In the genomic region with DNA sequence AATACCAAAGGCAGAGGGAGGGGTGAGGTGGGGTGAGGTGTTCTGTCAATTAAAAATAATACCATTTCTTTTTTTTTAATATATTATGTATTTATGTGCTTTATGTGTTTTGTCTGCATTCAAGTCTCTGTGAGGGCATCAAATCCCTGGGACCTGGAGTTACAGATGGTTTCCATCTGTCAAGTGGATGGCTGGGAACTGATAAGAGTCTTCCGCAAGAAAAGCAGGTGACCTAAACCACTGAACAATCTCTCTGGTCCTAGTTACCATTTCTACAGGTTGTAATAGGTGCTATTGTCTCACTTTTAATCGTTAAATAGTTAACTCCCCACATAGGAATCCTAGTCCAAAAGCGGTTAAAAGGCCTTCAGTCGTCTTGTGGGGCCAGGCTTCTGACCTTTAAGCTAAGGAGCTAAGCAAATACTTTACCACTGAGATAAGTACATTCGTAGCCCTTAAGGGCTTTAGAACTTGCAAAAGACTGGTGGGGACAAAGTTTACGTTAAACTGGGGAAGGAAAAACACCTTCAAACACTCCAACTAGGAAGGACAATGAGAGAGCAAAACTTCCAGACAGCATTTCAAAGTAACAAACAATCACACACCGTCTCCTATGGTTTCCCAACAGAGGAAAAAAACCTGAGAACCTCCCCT, we compare ENCODE assay signal across 9 mouse cellular contexts. TPM values are rescaled to one million over a fixed set of nuclear protein-coding genes. Genes with fewer than 3 reads are reported as not detected.
DNase-seq lines count a peak whose midpoint lies in the region; ATAC-seq and TF ChIP-seq lines count a peak whose summit lies in the region.
"Had no signal": no experiment of that assay in that cellular context is flagged by ENCODE, and none has a peak within 500 bp of the region (broad histone marks: within the 10 kb centered on the region; RNA-seq: fewer than 3 reads in every experiment).

No protein-coding gene starts in this region.

- H3K4me2 ChIP-seq in lung, embryonic 14.5 days: peak overlapping the region; percentile 73

- no peaks in the 10 kb centered on the region for H3K79me2 ChIP-seq in heart, adult 2 months (replicated peaks; ENCODE audit: control insufficient read depth, insufficient read depth, low read length)

- no peak for TF ChIP-seq EP300 in heart, adult 2 months (IDR thresholded peaks at IDR 0.05; ENCODE audit: insufficient read depth, low read depth, low read length)

- TF ChIP-seq CTCF in heart, adult 2 months (IDR thresholded peaks at IDR 0.05): no peak
- no peak for TF ChIP-seq CTCF in bone marrow, adult 2 months (IDR thresholded peaks at IDR 0.05; ENCODE audit: control insufficient read depth, insufficient read depth, low read length)
- no peak for TF ChIP-seq CTCF in lung, embryonic 14.5 days (IDR thresholded peaks at IDR 0.05; ENCODE audit: low read depth)

- WGBS in heart, adult 2 months: 15% methylated on average over 7 of the region's 7 CpGs
- 36% methylated on average over 7 of the region's 7 CpGs for WGBS in bone marrow, adult 2 months
- WGBS in hindbrain, embryonic 10.5 days: 36% methylated on average over 7 of the region's 7 CpGs
- WGBS in lung, embryonic 14.5 days: 10% methylated on average over 7 of the region's 7 CpGs

- no peak for TF ChIP-seq POLR2A in heart, adult 2 months (IDR thresholded peaks at IDR 0.05; ENCODE audit: insufficient read depth, low read depth, low read length)
- no peak for TF ChIP-seq POLR2A in bone marrow, adult 2 months (IDR thresholded peaks at IDR 0.05; ENCODE audit: borderline replicate concordance, control insufficient read depth, low read depth, low read length)

- intact Hi-C loops in heart, adult 2 months (cut with DNase I): loop anchor here (5.0 kb wide), 1 partner anchor 1035 kb away; a partner anchor contains a TSS
- intact Hi-C loops in heart, postnatal 36 days (cut with DNase I): loop anchor here (5.0 kb wide), 1 partner anchor 1035 kb away; a partner anchor contains a TSS

- no peak for DNase-seq in heart, adult 2 months
- no peak for DNase-seq in heart, postnatal 36 days
- DNase-seq in hindbrain, embryonic 10.5 days (ENCODE audit: low spot score): no peak
- DNase-seq in lung, embryonic 14.5 days: peak; percentile 31
- DNase-seq in right cerebral cortex, postnatal 10 days (ENCODE audit: low spot score in 2 of 2): no peak
- no peak for DNase-seq in cerebellum, postnatal 14 days

- H3K9me3 ChIP-seq in hindbrain, embryonic 10.5 days: no peaks in the 10 kb centered on the region
- H3K9me3 ChIP-seq in lung, embryonic 14.5 days (ENCODE audit: low read depth, low read length): no peaks in the 10 kb centered on the region

- peaks cover 1% of the 10 kb centered on the region for H3K4me1 ChIP-seq in heart, adult 2 months (ENCODE audit: control insufficient read depth, insufficient read depth, low read length)
- no peaks in the 10 kb centered on the region; the same call in 1 of the 2 replicates for H3K4me1 ChIP-seq in bone marrow, adult 2 months (ENCODE audit: control insufficient read depth, insufficient read depth, low read length)
- H3K4me1 ChIP-seq in hindbrain, embryonic 10.5 days (replicated peaks): peaks cover 19% of the 10 kb centered on the region
- H3K4me1 ChIP-seq in lung, embryonic 14.5 days (ENCODE audit: insufficient read depth): peaks cover 12% of the 10 kb centered on the region; the same call in 1 of the 2 replicates

- peaks cover 17% of the 10 kb centered on the region for H3K36me3 ChIP-seq in heart, adult 2 months (ENCODE audit: control insufficient read depth, insufficient read depth, low read length)
- peaks cover 4% of the 10 kb centered on the region for H3K36me3 ChIP-seq in hindbrain, embryonic 10.5 days
- H3K36me3 ChIP-seq in lung, embryonic 14.5 days (ENCODE audit: insufficient read depth): peaks cover 13% of the 10 kb centered on the region; the same call in 1 of the 2 replicates

- peak overlapping the region; percentile 30; the same call in 1 of the 2 replicates for H3K9ac ChIP-seq in heart, adult 2 months (ENCODE audit: low read depth, low read length)
- peak overlapping the region; percentile 78 for H3K9ac ChIP-seq in lung, embryonic 14.5 days

- H3K27me3 ChIP-seq in heart, adult 2 months (ENCODE audit: control insufficient read depth, insufficient read depth, low read length): no peaks in the 10 kb centered on the region
- no peaks in the 10 kb centered on the region for H3K27me3 ChIP-seq in hindbrain, embryonic 10.5 days (ENCODE audit: insufficient read depth, poor library complexity, severe bottlenecking)
- H3K27me3 ChIP-seq in lung, embryonic 14.5 days (ENCODE audit: insufficient read depth, low read length): no peaks in the 10 kb centered on the region
- H3K27me3 ChIP-seq: Patski had no signal

- peak overlapping the region; percentile 88 for H3K27ac ChIP-seq in heart, adult 2 months
- no peak overlapping the region for H3K27ac ChIP-seq in bone marrow, adult 2 months (ENCODE audit: control insufficient read depth, insufficient read depth, low read depth, low read length, poor library complexity)
- no peak overlapping the region for H3K27ac ChIP-seq in hindbrain, embryonic 10.5 days
- H3K27ac ChIP-seq in lung, embryonic 14.5 days (ENCODE audit: low read depth): peak overlapping the region; percentile 72

- ATAC-seq in lung, embryonic 14.5 days (ENCODE audit: insufficient read depth): no peak
- ATAC-seq in CD4-positive, CD25-positive, alpha-beta regulatory T cell, adult 4 months: no peak

- peak overlapping the region; percentile 65 for H3K4me3 ChIP-seq in heart, adult 2 months
- peak overlapping the region; percentile 42 for H3K4me3 ChIP-seq in bone marrow, adult 2 months (replicated peaks; ENCODE audit: control insufficient read depth, low read depth, low read length)
- peak overlapping the region; percentile 93 for H3K4me3 ChIP-seq in hindbrain, embryonic 10.5 days
- H3K4me3 ChIP-seq in lung, embryonic 14.5 days (ENCODE audit: low read depth, low read length): peak overlapping the region; percentile 93

RNA-seq across cellular contexts. Expression of a gene that starts 1.2 kb away (rescaled TPM):
- total RNA-seq in heart, adult 2 months (2021): 10 to 100 TPM in 1 of 2 experiments, 1 to 10 TPM in 1; 9.0 to 10.5 TPM
- polyA plus RNA-seq in heart, adult 2 months (2012; rRNA removed): 4.5 and 7.3 TPM in 2 replicates
- total RNA-seq in heart, postnatal 36 days (2021): 1 to 10 TPM; 7.0 to 8.8 TPM
- 9.1 and 11.1 TPM in 2 replicates for polyA plus RNA-seq in bone marrow, adult 2 months (2011; ENCODE audit: insufficient read depth, insufficient read length, low replicate concordance, missing spikeins)
- polyA plus RNA-seq in hindbrain, embryonic 10.5 days (2016; fragmentation: Nextera tagmentation; extraction: Ambion mirVana): 17.7 and 22.1 TPM in 2 replicates
- polyA plus RNA-seq in lung, embryonic 14.5 days (2014; fragmentation: Nextera tagmentation; extraction: Ambion mirVana): 24.9 TPM in 2 replicates
- polyA plus RNA-seq in CD4-positive, CD25-positive, alpha-beta regulatory T cell, adult 4 months (2017; shearing (Covaris generic)): 10 to 100 TPM; 41.5 to 57.0 TPM

RNA-seq across cellular contexts. Expression of a gene that starts 1.3 kb away (rescaled TPM):
- 10 to 100 TPM; 20.9 to 22.3 TPM for total RNA-seq in heart, adult 2 months (2021)
- 12.5 and 17.6 TPM in 2 replicates for polyA plus RNA-seq in heart, adult 2 months (2012; rRNA removed)
- total RNA-seq in heart, postnatal 36 days (2021): 10 to 100 TPM; 20.0 to 20.3 TPM
- 12.9 and 25.7 TPM in 2 replicates for polyA plus RNA-seq in bone marrow, adult 2 months (2011; ENCODE audit: insufficient read depth, insufficient read length, low replicate concordance, missing spikeins)
- polyA plus RNA-seq in hindbrain, embryonic 10.5 days (2016; fragmentation: Nextera tagmentation; extraction: Ambion mirVana): 54.9 and 55.4 TPM in 2 replicates
- polyA plus RNA-seq in lung, embryonic 14.5 days (2014; fragmentation: Nextera tagmentation; extraction: Ambion mirVana): 41.8 and 42.1 TPM in 2 replicates
- 10 to 100 TPM; 35.7 to 46.8 TPM for polyA plus RNA-seq in CD4-positive, CD25-positive, alpha-beta regulatory T cell, adult 4 months (2017; shearing (Covaris generic))

Comparison
In these comparisons a context has a peak if more than half of its experiments do, and no peak if none do; other contexts are left out.
1. H3K27ac ChIP-seq: peak in heart, adult 2 months (single experiment) and lung, embryonic 14.5 days (single experiment); none in bone marrow, adult 2 months (single experiment) and hindbrain, embryonic 10.5 days (single experiment).
2. H3K4me3 ChIP-seq: peak in every context shown above with its lines; median percentile 93 in hindbrain, embryonic 10.5 days; 93 in lung, embryonic 14.5 days; 65 in heart, adult 2 months; 42 in bone marrow, adult 2 months.